Mouse (Mus musculus) adrenal gland (tissue): ENCODE measurements at regions not wholly inside any gene's neighbourhood (a gene's known extent, or its start where the extent isn't known, plus 50 kb on each side); places are given as distances from the start of the nearest gene placed in this dataset.

ENCODE experiments used
- intact Hi-C: fragments of 180-260 bp; cut with DNase I; formaldehyde crosslinking; loops from one replicate; pipeline ENCODE4 v1.15.1; 2025

DNA sequence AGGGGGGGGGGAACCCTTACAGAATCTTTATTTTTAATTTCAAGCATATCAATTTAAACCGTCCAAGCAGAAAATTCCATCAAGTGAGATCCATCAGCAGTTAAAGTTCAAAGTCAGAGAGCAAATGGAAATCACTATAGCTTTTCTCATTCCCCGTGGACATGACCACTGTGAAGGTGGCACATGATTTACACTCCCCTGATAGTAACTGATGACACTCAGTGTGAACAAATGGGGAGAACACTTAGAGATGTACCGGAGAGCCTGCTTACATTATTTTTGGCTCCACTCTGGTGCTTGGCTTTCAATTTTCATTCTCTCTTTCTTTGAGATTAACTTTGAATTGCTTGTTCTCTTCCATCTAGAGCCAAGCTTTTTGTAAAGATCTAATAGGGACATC lies 140.0 kb downstream of the Gm11146 start:
- intact Hi-C loops, result no loop called here

DNA sequence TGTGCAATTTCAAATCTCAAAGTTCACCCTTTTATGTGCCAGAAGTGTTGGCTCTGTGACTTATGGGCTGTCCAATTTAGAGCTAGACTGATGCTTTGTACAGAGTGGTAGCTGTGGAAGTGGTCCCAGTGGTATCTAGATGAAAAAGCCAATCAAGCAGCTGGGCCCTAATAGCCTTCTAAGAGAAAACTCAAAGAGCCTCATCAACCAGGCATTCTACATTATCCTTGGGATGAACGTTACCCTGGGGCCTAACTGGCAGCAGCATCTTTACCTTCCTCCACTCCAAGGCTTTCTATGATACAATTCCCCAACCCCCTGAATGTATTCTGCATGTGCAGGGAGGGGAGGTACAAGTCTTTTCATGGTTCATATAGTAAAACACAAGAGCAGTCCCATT lies 140.4 kb downstream of the Gm11146 start:
- intact Hi-C loops, result no loop called here

DNA sequence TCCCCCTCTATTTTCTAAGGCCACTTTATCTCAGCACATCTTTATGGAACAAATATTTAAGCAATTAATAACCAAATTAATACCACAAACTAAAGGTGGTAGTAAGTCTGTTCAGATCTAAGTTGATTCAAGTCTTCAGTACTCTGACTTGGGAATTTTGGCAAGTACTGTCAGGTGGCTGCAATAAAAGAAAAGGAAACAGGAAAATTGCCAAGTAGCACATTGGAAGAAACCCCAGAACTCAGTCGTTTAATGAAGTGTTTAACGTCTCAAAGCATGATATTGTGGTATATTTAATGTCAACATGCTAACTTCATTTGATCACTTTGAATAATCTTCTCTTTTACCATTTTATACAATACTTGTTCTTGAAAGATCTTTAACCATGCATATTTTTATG lies 142.2 kb downstream of the Gm11146 start:
- intact Hi-C loops, result no loop called here

DNA sequence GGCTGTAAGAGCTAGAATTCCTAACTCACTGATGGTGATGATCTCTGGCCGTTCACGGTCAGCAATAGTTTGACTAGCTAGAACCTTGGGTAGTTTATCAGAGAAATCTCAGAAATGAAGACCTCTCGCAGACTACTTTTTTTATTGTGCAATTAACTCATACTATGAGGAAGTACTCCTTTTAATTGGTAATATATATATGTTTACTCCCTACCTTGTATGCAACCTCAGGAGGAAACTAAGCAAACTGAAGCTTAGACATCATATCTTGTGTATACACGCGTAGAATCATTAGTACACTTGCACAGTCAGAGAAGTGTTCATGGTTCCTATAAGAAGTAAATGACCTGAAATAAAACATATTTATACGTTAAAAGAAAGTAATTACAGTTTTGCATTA lies 157.2 kb downstream of the Gm11146 start:
- intact Hi-C loops, result loop anchor here (2.0 to 10.0 kb wide), 4 partner anchors 116 to 710 kb away; no protein-coding TSS in a partner anchor

DNA sequence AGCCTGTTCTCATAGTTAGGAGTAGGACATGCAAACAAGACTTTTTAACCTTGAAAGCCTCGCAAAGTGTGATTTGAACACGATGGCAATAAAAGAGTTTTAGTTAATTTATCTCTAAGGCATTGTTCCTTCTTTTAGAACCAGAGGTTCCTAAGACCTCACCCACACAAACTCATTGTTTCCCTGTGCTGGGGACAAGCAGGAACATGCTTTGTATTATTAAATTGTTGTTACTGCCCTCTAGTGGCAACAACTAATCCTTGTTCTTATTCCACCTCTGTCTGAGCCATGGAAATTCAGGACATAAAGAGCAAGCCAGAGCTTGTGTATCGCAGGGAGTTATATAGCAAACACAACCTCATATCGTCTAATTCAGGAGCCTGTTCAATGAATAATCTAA lies 157.9 kb downstream of the Gm11146 start:
- intact Hi-C loops, result loop anchor here (2.0 to 10.0 kb wide), 4 partner anchors 115 to 711 kb away; no protein-coding TSS in a partner anchor

DNA sequence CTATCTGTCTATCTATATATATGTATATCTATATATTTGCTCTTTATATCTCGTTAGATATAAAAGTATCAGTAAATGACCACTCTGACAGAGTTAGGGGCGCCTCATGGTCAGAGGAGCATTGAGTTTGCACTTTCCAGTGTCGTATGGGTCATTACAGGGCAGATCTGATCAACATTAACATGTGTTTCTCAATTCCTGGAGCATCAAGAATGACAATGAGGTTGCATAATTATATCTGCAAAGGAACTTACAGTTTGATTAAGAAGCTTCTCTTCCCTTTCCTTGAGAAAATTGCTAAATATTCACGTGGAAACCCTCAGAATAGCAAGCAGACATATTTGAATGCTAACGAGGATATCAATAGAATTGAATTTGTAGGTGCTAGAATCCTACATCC lies 158.6 kb downstream of the Gm11146 start:
- intact Hi-C loops, result loop anchor here (10.0 kb wide), 2 partner anchors 279 to 711 kb away; no protein-coding TSS in a partner anchor

DNA sequence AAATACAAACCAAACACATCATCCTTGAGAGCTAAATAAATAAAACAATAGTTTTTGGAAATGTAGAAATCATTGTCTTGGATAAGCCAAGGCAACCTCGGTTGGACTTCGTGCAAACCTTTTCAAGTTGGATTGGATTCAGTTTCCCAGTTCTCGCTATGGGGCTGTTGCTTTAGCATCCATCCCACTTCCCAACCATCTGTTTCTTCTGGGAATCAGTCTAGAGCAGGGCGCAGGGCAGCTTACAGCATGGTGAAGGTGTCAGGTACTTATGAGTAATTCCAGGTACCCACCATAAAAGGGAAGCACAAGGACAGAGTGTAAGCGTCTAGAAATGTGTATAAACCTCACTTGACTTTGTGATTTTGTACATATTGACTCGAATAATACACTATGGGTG lies 159.0 kb downstream of the Gm11146 start:
- intact Hi-C loops, result loop anchor here (10.0 kb wide), 2 partner anchors 278 to 712 kb away; no protein-coding TSS in a partner anchor

DNA sequence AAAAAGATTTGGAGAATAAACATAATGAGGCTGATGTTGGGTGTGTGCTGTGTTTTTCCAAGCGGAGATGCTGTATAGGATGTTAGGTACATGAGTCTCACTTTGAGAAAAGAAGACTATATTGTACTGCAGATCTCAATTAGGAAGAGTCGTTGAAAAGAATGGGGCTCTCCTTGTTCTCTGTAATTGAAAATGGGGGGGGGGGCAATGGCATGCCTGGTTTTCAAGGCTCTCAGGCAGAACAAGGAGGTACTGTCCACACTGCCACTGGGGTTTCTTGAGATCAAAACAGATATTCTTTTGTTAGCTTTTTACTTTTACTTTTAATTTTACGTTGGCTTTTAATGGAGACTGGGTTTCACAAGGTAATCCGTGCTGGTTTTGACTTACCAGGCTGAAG lies 170.5 kb downstream of the Gm11146 start:
- intact Hi-C loops, result no loop called here

DNA sequence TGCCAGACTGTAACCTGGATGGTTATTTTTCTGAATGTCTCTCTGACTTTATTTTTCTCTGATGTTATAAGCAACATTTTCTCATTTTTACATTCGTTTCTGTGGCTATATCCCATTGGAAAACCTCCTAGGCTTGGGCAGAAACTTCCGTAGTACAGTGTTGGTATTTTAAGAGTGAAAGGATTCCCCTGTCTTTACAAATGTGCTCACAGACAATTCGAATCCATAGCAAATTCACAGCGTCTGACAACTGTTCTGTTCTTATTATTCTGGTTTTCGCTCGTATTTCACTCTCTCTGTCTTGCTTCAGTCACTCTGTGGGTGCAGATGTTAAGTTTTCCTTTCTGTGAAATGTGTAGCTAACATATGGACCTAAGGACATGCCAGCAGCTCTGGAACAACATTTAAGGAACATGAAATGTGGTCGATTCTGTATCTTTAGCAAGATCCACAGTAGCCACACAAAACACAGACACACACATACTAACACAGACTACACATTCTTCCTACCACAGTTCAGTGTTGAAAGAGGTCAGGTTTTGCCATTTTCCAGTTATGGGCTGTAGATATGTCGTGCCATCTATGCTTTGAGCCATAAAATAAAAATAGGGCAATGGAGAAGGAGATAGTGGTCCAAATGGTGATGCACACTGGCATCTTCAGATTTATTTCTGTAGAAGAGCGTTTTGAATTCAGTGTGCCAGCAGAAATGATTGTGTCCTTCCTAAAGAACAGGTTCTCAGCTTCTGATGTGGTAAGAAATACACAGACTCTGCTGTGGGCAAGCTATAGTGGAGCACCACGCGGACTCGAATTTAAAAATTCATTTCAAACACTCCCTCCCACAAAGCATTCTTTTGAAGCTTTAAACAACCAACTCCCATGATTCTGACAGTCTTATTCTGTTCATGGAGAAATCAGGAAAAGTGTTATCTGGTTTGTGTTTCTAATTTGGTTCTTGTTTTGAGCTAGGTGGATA lies 179.2 kb downstream of the Gm11146 start:
- intact Hi-C loops, result no loop called here

DNA sequence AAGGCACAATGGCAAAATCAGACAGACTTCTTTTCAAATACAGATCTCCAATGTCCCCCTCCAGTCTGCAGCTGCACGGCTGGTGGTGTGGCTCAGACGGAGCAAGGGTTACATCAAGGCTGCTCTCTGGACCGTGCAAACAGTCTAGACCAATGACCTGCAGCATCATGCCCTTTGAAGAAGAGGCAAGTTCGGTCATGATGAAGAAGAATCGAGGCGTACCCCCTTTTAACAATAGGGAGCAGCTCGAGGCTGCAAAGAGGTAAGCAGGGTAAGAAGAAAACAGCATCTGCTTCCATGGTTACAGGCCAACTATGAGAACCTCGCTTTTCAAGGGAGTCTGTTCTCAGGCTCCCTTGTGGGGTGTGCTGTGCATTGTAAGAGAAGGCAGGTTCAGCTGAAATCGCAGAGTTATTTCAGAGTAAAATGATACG lies 180.3 kb downstream of the Gm11146 start:
- intact Hi-C loops, result no loop called here

DNA sequence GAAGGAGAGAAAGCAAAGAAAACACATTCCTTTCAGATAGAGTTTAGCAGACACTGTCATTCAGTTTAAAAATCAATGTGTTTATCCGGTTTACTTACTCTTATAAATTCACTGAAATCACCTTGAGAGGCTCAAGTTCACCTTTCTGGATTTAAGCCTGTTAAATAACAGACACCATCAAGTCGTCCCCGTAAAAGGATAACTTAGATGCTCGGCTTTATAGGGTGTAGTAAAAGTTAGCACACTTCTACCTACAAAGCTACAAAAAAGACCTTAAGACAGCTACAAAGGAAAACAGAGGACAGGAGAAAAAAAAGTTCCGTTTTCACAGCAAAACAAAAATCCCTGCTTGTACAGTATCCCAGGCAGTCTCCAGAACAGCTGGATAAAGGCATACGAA lies 180.9 kb downstream of the Gm11146 start:
- intact Hi-C loops, result no loop called here

DNA sequence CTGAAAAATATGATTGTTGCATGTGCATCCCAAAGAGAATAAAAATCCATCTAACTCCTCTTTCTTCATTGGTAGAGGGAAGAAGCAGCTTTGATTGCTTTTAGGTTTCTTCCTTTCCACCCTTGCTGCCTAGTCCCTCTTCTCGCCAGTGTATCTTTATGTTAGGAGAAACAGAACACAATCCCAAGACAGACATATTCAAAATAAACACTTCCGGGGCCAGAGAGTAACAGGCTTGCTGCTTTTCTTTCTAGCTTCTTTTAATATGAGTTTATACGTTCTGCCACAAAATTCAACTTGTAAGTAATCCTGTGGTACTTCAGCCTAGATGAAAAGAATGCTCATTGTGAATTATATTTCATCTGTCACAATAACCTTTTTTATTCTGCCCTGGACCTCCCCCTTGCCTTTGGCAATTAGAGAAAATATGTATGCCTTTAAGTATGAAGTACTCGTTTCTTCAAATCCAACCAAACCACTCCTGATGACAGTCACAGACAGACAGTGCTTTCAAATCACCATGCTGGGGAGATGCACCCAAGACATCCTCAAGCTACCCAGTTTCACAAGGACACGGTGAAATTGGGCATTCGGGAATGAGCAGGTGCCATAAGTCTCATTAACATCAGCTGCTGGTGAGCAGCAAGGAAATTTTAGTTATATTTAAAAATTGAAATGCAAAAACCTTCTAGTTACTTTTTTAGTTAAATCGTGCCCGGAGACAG lies 181.6 kb downstream of the Gm11146 start:
- intact Hi-C loops, result no loop called here

DNA sequence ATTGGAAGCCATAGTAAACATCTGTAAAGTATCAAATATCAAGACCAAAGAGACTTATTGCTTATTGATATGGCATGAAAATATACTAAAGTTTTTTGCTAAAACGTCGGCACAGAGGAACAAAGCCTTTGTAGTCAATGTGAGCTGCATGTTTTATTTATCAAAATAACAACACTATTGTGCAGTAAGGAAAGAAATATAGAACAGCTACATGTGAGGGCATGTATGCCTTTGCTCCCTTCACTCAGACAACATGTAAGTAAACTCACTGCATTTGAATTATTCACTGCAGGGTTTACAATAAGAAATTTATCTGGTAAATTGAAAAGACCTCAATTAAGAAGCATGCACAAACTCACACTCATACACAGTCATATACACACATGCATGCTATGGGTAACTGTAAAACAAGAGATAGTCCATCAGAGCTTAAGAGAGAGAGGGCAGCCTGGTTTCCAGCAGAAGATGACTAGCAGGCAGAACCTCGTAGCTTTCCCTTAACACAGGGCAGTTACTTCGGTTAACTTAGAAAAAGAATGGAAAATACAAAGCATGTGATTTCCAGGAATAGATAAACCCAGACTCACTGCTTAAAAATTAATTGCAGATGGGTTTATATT lies 182.7 kb downstream of the Gm11146 start:
- intact Hi-C loops, result no loop called here

DNA sequence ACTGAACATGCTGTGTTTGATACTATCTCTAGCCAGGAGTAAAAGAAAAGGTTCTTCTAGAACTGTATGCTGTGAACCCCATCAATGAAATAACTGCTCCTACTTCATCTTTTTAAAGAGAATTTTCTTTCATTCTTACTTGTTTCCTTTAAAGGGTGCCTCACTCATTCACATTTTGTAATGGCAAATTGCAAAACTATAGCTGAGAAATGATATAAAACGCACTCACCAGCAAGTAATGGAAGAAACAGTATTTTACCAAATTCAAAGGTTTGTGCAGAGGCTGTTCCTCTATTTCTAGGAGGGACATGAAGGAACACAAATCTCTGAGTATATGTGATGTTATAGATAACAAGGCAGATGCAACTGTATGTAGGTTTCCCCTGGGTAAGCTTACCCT lies 183.4 kb downstream of the Gm11146 start:
- intact Hi-C loops, result no loop called here

DNA sequence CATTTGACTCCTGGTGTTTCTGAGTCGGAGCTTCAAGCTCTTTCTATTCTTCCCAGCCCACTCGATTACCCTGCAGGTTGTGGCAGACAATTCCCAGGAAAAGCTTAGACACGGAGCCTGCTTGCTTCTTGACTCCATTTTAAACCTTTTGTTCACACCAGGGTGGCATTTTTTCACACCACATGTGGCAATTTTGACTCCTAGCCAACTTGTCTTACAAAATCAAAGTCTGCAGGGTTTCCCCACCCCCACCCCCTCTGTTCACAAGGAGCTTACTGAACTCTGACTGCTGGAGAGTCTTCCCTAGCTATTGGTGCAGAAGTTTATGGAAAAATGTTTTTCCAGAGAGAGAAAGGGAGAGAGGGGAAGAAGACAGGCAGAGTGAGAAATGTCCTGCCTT lies 184.1 kb downstream of the Gm11146 start:
- intact Hi-C loops, result no loop called here

DNA sequence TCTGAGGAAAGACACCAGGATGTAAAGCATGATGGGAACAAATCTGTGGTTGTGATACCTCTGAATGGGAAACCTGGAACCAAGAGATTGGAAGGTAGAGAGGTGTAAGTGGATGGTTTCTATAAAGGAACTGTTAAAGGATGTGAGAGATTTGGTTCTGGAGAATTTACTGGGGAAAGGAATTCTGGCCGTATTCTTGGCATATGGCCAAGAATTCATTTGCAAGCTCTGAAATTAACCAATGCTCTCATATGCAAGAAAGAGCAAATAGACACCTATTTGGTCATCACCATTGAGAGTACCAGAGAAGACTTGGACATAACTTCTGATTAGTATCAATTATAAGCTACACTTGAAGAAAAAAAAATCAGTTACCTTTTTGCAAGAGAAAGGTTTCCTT lies 187.3 kb downstream of the Gm11146 start:
- intact Hi-C loops, result no loop called here

DNA sequence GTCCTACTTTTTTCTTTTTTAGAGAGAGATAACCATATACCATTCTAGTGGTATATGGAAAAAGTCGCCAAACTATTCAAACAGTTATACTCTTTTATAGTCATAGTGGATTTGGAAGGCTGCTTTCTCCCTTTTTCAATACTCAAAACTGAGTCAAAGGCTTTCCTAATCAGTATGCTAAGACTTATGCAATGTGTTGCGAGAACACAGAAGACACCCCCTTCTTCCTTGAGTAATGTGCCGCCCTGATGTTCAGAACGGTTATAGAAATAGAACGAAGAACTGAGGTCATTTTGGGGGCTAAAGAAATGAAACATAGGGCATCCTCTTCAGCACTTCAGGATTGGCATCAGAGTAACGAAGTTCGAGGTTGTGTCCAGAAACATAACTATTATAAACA lies 192.7 kb downstream of the Gm11146 start:
- intact Hi-C loops, result no loop called here

DNA sequence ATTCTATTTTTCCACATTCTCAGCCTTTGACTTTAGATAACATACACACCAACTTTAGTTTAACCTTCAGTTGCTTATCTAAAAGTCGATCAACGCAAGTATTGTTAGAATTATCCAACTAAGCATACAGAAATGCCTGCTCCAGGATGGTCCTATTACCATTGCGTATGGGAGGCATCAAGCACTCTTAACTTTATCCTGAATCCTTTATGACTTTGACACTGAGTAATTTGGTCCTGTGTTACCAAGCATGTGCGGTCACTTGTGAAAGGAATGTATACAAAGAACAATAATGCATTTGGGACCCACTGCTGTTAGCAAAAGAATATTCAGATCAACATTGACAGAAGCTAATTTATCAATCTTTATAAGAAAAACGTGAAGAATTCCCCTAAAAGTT lies 194.9 kb downstream of the Gm11146 start:
- intact Hi-C loops, result no loop called here

DNA sequence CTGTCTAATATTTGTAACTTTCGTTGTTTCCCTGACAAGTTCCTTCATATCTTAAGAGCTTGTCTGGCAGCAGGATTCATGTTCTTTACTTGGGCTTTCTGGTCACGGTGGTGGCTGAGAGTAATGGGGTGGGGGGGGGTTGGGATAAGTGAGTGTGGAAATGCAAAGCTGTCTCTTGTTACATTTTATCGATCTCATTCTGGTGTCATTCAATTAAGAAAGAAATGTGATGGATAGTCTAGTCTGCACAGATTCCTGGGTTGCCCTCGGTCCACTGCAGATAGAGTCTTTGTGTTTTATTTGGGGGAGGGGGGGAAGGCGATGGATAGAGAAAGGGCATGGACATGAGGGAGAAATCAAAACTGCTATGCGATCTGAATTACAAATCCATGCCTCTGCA lies 196.0 kb downstream of the Gm11146 start:
- intact Hi-C loops, result no loop called here

DNA sequence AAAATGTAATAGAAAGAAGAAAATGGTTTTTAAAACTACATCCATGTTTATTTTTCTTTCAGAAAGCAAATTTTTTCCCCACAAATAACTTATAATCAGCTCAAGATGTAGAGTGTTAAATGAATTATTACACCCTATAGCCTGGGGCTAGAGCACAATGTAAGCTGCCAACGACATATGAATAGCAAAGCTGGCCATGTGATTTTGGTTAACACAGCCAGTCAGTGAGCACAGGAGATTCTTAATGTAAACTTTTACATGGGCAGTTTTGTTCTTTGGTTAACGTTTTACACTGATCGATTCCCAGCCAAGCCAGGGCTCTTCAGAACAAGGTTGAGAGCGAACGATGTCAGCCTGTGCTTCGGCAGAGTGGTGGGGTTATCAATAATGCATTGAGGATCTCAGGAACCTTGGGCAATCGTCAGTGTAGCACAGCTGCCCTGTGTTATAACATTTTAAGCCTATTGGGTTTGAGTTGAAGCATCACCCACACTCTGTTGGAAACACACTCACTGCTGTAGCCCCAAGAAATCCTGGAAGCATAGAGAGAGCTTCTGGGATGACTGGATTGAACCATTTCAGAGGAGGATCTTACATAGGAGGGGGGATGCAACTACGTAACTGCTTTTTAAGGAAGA lies 196.6 kb downstream of the Gm11146 start:
- intact Hi-C loops, result no loop called here

DNA sequence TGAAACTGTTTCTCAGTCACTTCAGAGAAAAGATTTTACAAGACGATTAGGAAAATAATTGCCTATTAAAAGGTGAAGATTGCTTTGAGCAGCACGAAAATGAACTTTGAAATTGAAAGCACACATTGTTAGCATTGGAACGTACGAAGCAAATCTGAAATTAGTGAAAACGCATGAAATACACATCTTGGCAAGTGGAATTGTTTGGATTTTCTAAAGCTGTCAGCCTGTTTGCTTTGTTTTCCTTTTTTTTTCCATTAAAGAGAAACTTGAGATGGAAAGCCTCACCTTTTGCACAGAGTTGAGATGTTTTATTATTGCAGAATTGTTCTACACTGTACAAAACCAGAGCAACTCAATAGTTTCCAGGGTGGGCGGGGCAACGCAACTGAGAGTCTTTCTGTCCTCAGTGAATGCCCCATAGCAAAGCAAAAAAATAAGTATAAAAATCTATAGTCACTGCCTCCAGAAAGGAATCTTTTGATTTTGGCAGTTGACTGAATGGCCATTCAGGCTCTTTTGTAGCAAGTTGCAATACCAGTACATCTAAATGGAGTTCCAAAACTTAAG lies 199.1 kb downstream of the Gm11146 start:
- intact Hi-C loops, result loop anchor here (5.0 kb wide), 1 partner anchor 100 kb away; no protein-coding TSS in a partner anchor
